Mouse (Mus musculus): ENCODE measurements around the gene Cwc27. TPM values are rescaled to one million over a fixed set of nuclear protein-coding genes. Genes with fewer than 3 reads are reported as not detected.

The Cwc27 gene
- polyA plus RNA-seq, 1 experiment from 2014 or later: 18.1 TPM

- Histone ChIP-seq H3K4me2 (replicated peaks) (no peak overlapping the region), H3K4me3 (replicated peaks; ENCODE audit: low read length) (no peak overlapping the region), H3K36me3 (replicated peaks; ENCODE audit: control insufficient read depth, insufficient read depth) (peaks cover 41% of the 10 kb centered on the region), H3K27me3 (ENCODE audit: control insufficient read depth, insufficient read depth, low read length) (no peaks in the 10 kb centered on the region), H3K27ac (no peak overlapping the region), H3K9me3 (ENCODE audit: control insufficient read depth, low read length) (no peaks in the 10 kb centered on the region), H3K9ac (no peak overlapping the region), H3K4me1 (replicated peaks; ENCODE audit: control insufficient read depth, insufficient read depth, low read length) (no peaks in the 10 kb centered on the region)
- 95% methylated on average over 3 of the region's 3 CpGs for WGBS
- DNase-seq (ENCODE audit: low spot score) (no peak), ATAC-seq (ENCODE audit: low FRiP score) (no peak)
Measured at GRCm38 (mm10) chr13:104794421-104794820, 22.5 kb downstream of the Cwc27 start.

- Histone ChIP-seq H3K27ac (no peak within 1 kb of the TSS), H3K36me3 (replicated peaks; ENCODE audit: control insufficient read depth, insufficient read depth) (peaks cover 36% of the 10 kb centered on the region), H3K9ac (no peak within 1 kb of the TSS), H3K4me1 (replicated peaks; ENCODE audit: control insufficient read depth, insufficient read depth, low read length) (no peaks in the 10 kb centered on the region), H3K27me3 (ENCODE audit: control insufficient read depth, insufficient read depth, low read length) (no peaks in the 10 kb centered on the region), H3K4me2 (replicated peaks) (no peak within 1 kb of the TSS), H3K4me3 (replicated peaks; ENCODE audit: low read length) (no peak within 1 kb of the TSS), H3K9me3 (ENCODE audit: control insufficient read depth, low read length) (no peaks in the 10 kb centered on the region)
- ATAC-seq (ENCODE audit: low FRiP score): no peak
- WGBS: 93% methylated on average over 11 of the region's 11 CpGs
- no peak for DNase-seq (ENCODE audit: low spot score)
Measured at GRCm38 (mm10) chr13:104792184-104792583, 24.8 kb downstream of the Cwc27 start, which contains the start of gene Srek1ip1. Gene Srek1ip1, plus strand, starts transcription at chr13:104792484.

- Histone ChIP-seq H3K9me3 (ENCODE audit: control insufficient read depth, low read length) (no peaks in the 10 kb centered on the region), H3K36me3 (replicated peaks; ENCODE audit: control insufficient read depth, insufficient read depth) (peaks cover 26% of the 10 kb centered on the region), H3K4me2 (replicated peaks) (no peak overlapping the region), H3K27ac (no peak overlapping the region), H3K4me1 (replicated peaks; ENCODE audit: control insufficient read depth, insufficient read depth, low read length) (no peaks in the 10 kb centered on the region), H3K27me3 (ENCODE audit: control insufficient read depth, insufficient read depth, low read length) (no peaks in the 10 kb centered on the region), H3K9ac (no peak overlapping the region), H3K4me3 (replicated peaks; ENCODE audit: low read length) (no peak overlapping the region)
- ATAC-seq (ENCODE audit: low FRiP score): peak; percentile 70
- 19% methylated on average over 2 of the region's 2 CpGs for WGBS
- DNase-seq (ENCODE audit: low spot score): peak; percentile 81
Measured at GRCm38 (mm10) chr13:104789663-104790062, 27.3 kb downstream of the Cwc27 start.

- no peak overlapping the region for H3K9ac ChIP-seq
- H3K4me2 ChIP-seq (replicated peaks): no peak overlapping the region
- no peaks in the 10 kb centered on the region for H3K4me1 ChIP-seq (replicated peaks; ENCODE audit: control insufficient read depth, insufficient read depth, low read length)
- H3K9me3 ChIP-seq (ENCODE audit: control insufficient read depth, low read length): no peaks in the 10 kb centered on the region
- H3K27ac ChIP-seq: no peak overlapping the region
- peaks cover 22% of the 10 kb centered on the region for H3K36me3 ChIP-seq (replicated peaks; ENCODE audit: control insufficient read depth, insufficient read depth)
- ATAC-seq (ENCODE audit: low FRiP score) (no peak), DNase-seq (ENCODE audit: low spot score) (no peak)
- WGBS: 76% methylated on average over 4 of the region's 4 CpGs
- H3K4me3 ChIP-seq (replicated peaks; ENCODE audit: low read length): no peak overlapping the region
- no peaks in the 10 kb centered on the region for H3K27me3 ChIP-seq (ENCODE audit: control insufficient read depth, insufficient read depth, low read length)
Measured at GRCm38 (mm10) chr13:104787260-104787659, 29.7 kb downstream of the Cwc27 start.

GRCm38 (mm10) chr13:104779104-104779670 lies 37.8 kb downstream of the Cwc27 start:
- Histone ChIP-seq H3K4me3 (replicated peaks; ENCODE audit: low read length) (no peak overlapping the region), H3K4me2 (replicated peaks) (no peak overlapping the region), H3K27ac (no peak overlapping the region), H3K36me3 (replicated peaks; ENCODE audit: control insufficient read depth, insufficient read depth) (peaks cover 8% of the 10 kb centered on the region; the same call in 1 of the 2 replicates), H3K4me1 (replicated peaks; ENCODE audit: control insufficient read depth, insufficient read depth, low read length) (no peaks in the 10 kb centered on the region), H3K27me3 (ENCODE audit: control insufficient read depth, insufficient read depth, low read length) (no peaks in the 10 kb centered on the region), H3K9ac (no peak overlapping the region), H3K9me3 (ENCODE audit: control insufficient read depth, low read length) (no peaks in the 10 kb centered on the region)
- WGBS: 78% methylated on average over 1 of the region's 1 CpGs
- DNase-seq (ENCODE audit: low spot score) (no peak), ATAC-seq (ENCODE audit: low FRiP score) (no peak)

- 88% methylated on average over 3 of the region's 3 CpGs for WGBS
- ATAC-seq (ENCODE audit: low FRiP score) (no peak), DNase-seq (ENCODE audit: low spot score) (no peak)
- no peak overlapping the region for H3K4me2 ChIP-seq (replicated peaks)
- no peaks in the 10 kb centered on the region for H3K4me1 ChIP-seq (replicated peaks; ENCODE audit: control insufficient read depth, insufficient read depth, low read length)
- no peak overlapping the region for H3K4me3 ChIP-seq (replicated peaks; ENCODE audit: low read length)
- H3K36me3 ChIP-seq (replicated peaks; ENCODE audit: control insufficient read depth, insufficient read depth): no peaks in the 10 kb centered on the region
- H3K9me3 ChIP-seq (ENCODE audit: control insufficient read depth, low read length): no peaks in the 10 kb centered on the region
- H3K27me3 ChIP-seq (ENCODE audit: control insufficient read depth, insufficient read depth, low read length): no peaks in the 10 kb centered on the region
- no peak overlapping the region for H3K27ac ChIP-seq
- no peak overlapping the region for H3K9ac ChIP-seq
Measured at GRCm38 (mm10) chr13:104763193-104763592, 53.7 kb downstream of the Cwc27 start.

GRCm38 (mm10) chr13:104762401-104762800 lies 54.5 kb downstream of the Cwc27 start:
- Histone ChIP-seq H3K9ac (no peak overlapping the region), H3K36me3 (replicated peaks; ENCODE audit: control insufficient read depth, insufficient read depth) (no peaks in the 10 kb centered on the region), H3K27ac (no peak overlapping the region), H3K4me3 (replicated peaks; ENCODE audit: low read length) (no peak overlapping the region), H3K4me2 (replicated peaks) (no peak overlapping the region), H3K27me3 (ENCODE audit: control insufficient read depth, insufficient read depth, low read length) (no peaks in the 10 kb centered on the region), H3K4me1 (replicated peaks; ENCODE audit: control insufficient read depth, insufficient read depth, low read length) (no peaks in the 10 kb centered on the region), H3K9me3 (ENCODE audit: control insufficient read depth, low read length) (no peaks in the 10 kb centered on the region)
- 93% methylated on average over 4 of the region's 4 CpGs for WGBS
- no peak for DNase-seq (ENCODE audit: low spot score)
- no peak for ATAC-seq (ENCODE audit: low FRiP score)

- DNase-seq (ENCODE audit: low spot score) (no peak), ATAC-seq (ENCODE audit: low FRiP score) (no peak)
- Histone ChIP-seq H3K4me1 (replicated peaks; ENCODE audit: control insufficient read depth, insufficient read depth, low read length) (no peaks in the 10 kb centered on the region), H3K9ac (no peak overlapping the region), H3K36me3 (replicated peaks; ENCODE audit: control insufficient read depth, insufficient read depth) (no peaks in the 10 kb centered on the region), H3K27ac (no peak overlapping the region), H3K9me3 (ENCODE audit: control insufficient read depth, low read length) (no peaks in the 10 kb centered on the region), H3K27me3 (ENCODE audit: control insufficient read depth, insufficient read depth, low read length) (no peaks in the 10 kb centered on the region), H3K4me3 (replicated peaks; ENCODE audit: low read length) (no peak overlapping the region), H3K4me2 (replicated peaks) (no peak overlapping the region)
- WGBS: 91% methylated on average over 1 of the region's 1 CpGs
Measured at GRCm38 (mm10) chr13:104759381-104759780, 57.6 kb downstream of the Cwc27 start.

GRCm38 (mm10) chr13:104747032-104747431 lies 69.9 kb downstream of the Cwc27 start:
- Histone ChIP-seq H3K27me3 (ENCODE audit: control insufficient read depth, insufficient read depth, low read length) (no peaks in the 10 kb centered on the region), H3K4me1 (replicated peaks; ENCODE audit: control insufficient read depth, insufficient read depth, low read length) (no peaks in the 10 kb centered on the region), H3K9me3 (ENCODE audit: control insufficient read depth, low read length) (no peaks in the 10 kb centered on the region), H3K4me3 (replicated peaks; ENCODE audit: low read length) (no peak overlapping the region), H3K9ac (no peak overlapping the region), H3K36me3 (replicated peaks; ENCODE audit: control insufficient read depth, insufficient read depth) (no peaks in the 10 kb centered on the region), H3K27ac (no peak overlapping the region), H3K4me2 (replicated peaks) (no peak overlapping the region)
- ATAC-seq (ENCODE audit: low FRiP score) (no peak), DNase-seq (ENCODE audit: low spot score) (no peak)

GRCm38 (mm10) chr13:104742866-104743265 lies 74.1 kb downstream of the Cwc27 start:
- Histone ChIP-seq H3K27me3 (ENCODE audit: control insufficient read depth, insufficient read depth, low read length) (no peaks in the 10 kb centered on the region), H3K4me1 (replicated peaks; ENCODE audit: control insufficient read depth, insufficient read depth, low read length) (no peaks in the 10 kb centered on the region), H3K27ac (no peak overlapping the region), H3K9ac (no peak overlapping the region), H3K36me3 (replicated peaks; ENCODE audit: control insufficient read depth, insufficient read depth) (no peaks in the 10 kb centered on the region), H3K4me3 (replicated peaks; ENCODE audit: low read length) (no peak overlapping the region), H3K4me2 (replicated peaks) (no peak overlapping the region), H3K9me3 (ENCODE audit: control insufficient read depth, low read length) (no peaks in the 10 kb centered on the region)
- no peak for DNase-seq (ENCODE audit: low spot score)
- 76% methylated on average over 4 of the region's 4 CpGs for WGBS
- ATAC-seq (ENCODE audit: low FRiP score): no peak
